Mouse (Mus musculus) mesoderm, embryonic 11.5 days (tissue): ENCODE data around the gene Tmbim1.
"Not testable (repeated sequence)": the region's sequence is repeated elsewhere in the genome, so short reads cannot be mapped to it uniquely, and the experiment has no call there.

Source experiments
- DNase-seq: peaks from one replicate; pipeline ENCODE4 v3.0.0-alpha.2; 2012; ENCODE audit warnings: low read depth, low spot score

Gene Tmbim1

DNA sequence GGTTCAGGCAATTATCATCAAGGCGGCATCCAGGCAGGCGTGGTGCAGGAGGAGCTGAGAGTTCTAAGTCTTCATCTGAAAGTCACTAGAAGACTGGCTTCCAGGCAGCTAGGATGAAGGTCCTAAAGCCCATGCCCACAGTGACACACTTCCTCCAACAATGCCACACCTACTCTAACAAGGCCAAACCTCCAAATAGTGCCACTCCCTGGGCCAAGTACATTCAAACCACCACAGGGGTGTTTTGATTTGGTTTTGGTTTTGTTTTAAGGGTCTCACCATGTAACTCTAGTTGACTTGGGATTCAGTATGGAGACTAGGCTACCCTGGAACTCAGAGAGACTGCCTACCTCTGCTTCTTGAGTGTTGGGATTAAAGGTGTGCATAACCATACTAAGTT, at the start of gene Tmbim1:
Gene Tmbim1, minus strand, starts transcription at position 101 of the 400 bp plus-strand sequence.
- no peak for DNase-seq

DNA sequence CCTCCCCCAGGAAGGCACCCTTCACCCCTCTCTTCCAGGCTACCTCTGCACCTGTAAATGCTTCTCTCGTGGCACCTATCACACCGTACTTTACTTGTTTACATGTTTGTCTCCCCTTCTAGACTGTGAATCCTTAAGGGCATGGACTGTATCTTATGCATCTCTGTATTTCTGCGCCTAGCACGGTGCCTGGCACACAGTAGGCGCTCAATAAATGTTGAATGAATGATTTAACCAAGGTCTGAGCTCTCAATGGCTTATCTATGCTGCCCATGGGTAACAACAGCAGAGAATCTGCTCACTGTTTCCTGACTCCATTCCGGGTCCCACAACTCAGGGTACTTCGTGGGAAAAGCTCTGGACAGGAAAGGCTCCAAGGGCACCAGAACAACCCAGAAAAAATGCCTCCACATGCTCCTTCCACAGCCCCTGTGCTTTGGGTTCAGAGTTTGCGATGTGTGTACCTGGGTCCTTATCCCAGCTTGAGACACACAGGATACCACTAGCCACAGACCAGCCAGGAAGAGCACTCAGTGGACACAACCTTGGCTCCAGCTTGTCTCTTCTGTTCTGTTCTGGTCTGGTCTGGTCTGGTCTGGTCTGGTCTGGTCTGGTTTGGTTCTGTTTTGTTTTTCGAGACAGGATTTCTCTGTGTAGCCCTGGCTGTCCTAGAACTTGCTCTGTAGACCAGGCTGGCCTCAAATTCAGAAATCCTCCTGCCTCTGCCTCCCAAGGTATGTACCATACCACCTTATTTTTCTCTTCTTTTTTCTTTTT, 48.2 kb upstream of the Tmbim1 start:
- no peak for DNase-seq

DNA sequence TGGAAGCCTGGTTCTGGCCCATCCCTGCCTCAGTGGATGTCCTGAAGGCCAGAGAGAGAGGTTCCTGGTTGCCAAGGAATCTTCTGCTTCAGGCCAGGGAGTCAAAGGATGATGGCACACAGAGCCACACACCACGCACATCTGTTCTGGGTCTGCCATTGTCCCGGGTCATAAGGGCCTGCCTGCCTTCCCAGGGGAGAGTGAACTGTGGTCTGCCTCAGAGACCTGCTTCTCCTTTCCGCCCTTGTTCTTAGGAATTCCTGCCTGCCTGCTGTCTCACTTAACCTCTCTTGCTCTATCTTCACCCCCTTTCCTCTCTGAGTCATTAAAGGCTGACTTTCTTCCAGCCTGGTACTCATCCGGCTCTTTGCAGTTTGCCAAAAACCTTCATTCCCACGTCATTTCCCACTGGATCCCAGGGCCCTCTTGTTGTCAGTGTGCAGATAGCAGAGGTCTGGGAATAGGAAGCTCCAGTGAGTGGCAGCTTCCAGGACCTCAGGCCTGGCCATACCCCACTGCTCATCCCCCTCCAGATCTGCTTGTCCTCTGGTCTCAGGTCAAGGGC, 47.2 kb upstream of the Tmbim1 start:
- no peak for DNase-seq

DNA sequence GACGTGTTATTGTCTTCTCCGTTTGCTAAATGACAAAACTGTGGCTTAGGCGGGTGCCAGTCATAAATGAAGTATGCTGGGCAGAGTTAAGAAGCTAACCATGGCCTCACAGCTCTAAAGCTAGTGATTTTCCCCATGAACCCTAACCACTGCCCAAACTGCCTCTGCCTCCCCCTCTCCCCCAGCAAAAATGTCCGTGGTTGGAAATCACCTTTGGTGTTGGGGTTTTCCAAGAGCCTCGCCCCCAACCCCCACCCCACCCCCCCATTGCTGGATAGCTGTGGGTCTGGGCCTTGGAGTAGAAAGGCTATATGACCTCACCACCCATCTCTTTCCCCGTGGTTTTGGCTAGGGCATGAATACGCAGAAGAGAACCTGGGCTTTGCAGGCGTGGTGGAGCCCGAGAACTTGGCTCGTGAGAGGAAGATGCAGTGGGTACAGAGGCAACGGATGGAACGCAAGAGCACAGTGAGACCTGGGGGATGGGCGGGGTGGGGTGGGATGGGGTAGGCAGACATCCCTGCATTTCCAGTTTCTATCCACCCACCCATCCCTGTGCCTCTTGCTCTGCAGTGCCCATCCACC, 45.9 kb upstream of the Tmbim1 start:
- no peak for DNase-seq

DNA sequence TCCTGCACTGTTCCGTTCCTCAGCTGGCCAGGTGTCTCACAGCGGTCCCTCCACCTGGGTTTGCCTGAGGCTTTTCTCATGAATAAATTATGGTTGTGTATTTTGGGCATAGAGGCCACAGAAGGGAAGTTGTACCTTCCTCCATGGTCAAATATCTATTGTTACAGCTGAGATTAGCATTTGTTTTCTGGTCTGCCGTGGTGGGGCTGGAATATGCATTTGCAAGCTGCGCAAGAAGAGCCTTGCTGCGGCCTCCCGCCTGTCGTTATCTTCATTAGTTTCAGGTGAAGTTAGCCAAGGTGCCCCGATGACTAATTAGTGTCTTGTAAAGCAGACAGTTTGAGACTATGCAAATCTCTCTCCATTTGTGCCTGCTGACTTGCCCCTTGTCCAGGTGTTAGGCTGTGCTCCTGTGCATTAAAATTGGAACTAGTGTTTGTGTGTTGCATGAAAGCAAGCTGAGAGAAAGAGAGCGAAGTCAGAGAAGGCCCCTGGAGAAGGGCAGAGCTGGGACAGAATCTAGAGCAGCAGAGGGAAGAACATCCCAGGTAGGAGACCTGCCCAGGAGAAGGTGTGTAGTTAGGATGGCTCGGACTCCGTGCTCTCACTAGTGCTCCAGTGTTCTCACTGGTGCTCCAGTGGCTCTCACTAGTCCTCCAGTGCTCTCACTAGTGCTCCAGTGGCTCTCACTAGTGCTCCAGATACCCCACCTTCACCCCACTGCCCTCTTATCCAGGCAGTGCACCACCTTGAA, 38.9 kb upstream of the Tmbim1 start:
- no peak for DNase-seq

DNA sequence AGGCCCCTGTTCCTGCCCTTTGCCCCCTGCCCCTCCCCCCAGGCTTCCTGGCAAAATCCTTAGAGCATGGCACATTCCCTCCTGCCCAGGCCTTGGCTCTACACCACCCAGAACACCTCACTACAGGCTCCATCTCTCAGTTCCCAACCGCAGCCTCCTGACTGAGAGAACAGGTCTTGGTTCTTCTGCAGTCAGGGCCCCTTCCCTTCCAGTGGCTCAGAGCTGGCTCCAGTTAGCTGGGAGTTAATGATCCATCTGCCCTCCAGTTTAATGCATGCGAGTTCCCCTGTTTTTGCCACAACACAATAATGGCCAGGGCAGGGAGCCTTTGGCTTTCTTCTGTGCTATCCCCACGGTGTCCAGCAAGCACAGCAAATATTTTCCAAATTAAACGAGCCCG, 37.7 kb upstream of the Tmbim1 start:
- no peak for DNase-seq

DNA sequence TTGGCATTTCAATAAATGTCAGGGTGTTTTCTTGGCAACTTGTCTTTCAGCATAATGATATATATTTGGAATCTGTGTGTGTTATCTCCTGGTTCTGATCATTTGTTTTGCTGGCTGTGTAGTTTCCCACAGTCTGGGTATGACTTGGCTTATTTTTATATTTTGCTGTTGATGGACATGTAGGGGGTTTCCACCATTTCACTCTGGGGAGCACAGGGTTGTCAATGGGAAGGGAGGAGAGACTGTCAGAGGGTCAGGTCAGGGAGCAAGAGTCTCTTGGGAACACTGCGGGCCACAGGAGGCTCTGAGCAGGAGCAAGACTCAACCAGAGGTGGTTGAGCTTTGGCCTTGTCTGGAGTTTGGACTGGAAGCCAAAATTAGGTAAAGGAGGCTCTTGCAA, 36.9 kb upstream of the Tmbim1 start:
- no peak for DNase-seq

DNA sequence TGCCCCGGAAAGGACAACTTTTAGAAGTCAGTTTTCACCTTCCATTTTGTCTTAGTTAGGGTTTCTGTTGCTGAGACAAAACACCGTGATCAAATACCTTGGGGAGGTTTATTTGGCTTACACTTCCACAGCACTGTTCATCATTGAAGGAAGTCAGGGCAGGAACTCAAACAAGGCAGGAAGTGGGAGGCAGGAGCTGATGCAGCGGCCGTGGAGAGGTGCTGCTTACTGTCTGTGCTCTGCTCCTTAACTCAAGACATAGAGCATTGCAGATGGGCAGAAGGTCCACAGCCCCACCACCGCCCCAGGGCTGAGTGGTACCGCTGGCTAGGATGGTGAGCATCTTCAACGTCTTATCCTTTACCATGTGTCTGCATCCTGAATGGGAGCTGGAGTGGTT, 36.5 kb upstream of the Tmbim1 start:
- no peak for DNase-seq

DNA sequence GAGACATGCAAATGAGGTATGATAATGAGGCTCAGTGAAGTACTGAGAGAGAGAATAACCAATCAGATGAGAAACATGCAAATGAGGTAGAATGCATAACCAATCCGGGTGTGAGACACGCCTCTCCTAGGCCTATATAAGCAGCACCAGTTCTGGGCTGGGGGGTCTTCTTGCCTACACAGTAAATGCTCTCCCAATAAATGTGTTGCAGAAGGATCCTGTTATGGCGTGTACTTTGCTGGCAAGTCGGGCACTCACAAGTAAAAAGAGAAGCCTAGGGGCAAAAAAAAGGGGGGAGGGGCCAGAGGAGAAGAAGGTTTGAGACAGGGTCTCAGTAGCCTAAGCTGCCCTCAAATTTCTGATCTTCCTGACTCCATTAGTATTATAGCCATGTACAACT, 35.6 kb upstream of the Tmbim1 start:
- DNase-seq: not testable (repeated sequence)

DNA sequence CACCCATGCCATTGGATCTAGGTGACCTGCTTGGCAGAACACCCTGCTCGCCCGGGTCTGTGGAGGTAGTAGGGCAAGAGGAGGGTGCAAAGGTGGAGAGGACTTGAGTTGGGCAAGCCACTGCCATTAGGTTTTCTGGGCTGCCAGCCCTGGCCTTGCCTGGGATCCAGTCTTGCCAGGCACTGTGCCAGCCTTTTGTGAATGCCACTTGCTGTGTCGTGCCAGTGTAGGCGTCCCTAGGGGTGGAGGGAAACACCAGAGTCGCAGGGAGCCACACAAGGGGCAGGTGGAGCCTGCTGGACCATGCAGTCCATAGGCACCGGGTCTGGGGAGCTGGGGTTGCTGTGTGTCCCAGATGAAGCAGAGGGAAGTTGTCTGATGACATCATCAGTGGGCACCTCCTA, 34.9 kb upstream of the Tmbim1 start:
- DNase-seq: no peak

DNA sequence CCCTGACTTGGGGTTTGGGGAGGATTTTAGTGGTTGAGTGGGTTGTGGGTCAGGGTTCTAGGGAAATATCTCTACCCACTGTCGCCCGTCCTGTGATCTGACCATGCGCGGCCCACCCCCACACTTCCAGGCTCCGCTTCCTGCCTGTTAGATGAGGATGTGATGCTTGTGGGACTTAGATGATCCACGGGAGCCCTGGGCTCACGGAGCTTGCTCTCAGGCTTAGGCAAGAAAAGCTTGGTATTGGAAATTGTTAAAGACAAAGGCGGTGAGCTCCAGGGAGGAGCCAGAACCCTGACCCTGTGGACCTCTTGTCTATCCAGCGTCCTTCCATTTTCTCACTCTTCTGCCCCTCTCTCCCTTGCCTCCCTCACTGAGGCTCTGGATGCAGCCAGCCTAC, 34.5 kb upstream of the Tmbim1 start:
- DNase-seq: no peak

DNA sequence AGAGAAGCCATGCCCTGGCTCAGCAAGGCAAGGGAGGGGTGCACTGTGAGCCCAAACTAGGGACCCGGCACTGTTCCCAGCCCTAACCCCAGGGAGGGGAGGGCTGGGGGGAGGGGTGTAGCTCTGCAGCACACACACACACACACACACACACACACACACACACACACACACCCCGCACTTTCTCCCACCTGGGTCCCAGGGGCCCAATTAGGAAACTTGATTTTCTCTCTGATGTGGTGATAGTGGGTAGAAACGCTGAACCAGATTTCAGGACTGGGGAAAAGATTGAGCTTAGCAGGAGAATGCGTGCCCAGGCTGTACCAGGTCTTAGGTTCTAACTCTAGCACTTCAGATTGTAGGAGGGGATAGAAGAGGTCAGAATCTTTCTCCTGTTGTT, 33.2 kb upstream of the Tmbim1 start:
- no peak for DNase-seq

DNA sequence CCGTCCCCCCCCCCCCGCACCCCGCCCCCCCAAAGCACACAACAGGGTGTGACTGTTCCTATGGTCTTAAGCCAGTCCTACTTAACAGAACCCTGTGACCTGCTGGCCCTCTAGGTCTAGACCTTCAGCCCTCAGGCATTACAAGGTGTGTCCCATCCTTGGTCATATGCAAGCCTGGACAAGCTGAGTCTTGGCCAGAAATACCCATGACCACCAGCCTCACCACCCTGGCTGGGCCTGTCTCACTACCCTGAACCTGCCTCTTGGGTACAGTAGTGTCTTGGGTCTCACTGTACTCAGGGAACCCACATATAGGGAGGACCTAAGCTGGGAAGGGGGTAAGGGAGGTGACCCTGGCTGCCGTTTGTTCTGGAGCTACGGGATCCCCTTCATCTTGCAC, 32.6 kb upstream of the Tmbim1 start:
- no peak for DNase-seq

DNA sequence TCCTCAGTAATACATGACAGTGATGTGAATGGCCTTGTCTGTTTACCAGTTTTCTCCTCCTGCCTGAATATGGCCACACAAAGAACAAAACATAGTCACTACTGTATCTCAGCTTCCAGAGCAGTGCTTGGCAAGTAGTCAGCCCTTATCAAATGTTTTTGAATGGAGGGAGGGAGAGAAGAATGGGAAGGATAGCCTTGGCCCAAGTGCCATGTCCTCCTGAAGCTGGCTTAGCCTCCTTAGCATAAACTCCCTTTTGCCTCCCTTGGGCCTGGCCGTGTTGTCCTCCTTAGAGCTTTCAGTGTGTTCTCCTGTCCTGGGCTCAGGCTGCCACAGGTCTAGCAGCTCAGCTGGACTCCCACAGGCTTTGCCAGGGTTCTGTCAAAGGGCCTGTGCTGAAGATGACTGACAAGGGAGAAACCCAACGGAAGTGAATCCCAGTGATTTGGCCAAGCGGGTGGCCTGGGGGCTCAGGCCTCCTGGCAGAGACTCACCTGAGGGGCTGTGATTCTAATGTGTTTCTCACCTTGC, 31.9 kb upstream of the Tmbim1 start:
- DNase-seq: no peak

DNA sequence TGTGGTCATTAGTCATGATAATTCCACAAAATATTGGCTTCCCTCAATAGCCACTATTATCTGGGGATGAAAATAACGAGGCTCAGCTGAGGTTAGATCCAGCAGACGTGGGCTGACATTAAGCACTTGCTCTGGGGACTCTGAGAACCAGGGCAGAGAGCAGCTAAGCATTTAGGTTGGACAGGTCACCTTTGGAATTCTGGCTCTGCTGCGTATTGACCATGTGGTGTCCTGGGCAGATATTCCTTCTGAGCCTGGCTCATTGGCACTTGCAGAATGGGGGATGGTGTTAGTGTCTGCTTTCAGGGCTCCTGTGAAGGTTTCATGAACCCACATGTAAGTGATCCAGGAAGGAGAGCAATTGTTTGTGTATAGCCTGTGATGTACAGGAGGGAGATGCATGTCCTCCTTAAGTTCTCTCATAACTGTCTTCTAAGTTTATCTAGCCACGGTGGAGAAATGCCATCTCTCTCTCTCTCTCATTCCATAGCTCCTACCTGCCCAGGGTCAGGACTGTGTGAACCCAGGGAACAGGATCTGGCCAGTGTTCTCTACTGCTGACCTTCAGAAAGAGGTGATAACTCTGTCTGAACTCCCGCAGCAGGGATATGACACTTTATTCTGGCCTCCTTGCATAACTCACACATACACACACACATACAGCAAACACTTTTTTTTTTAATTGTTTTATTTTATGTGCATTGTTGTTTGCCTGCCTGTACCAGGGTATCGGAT, 30.2 kb upstream of the Tmbim1 start:
- DNase-seq: no peak

DNA sequence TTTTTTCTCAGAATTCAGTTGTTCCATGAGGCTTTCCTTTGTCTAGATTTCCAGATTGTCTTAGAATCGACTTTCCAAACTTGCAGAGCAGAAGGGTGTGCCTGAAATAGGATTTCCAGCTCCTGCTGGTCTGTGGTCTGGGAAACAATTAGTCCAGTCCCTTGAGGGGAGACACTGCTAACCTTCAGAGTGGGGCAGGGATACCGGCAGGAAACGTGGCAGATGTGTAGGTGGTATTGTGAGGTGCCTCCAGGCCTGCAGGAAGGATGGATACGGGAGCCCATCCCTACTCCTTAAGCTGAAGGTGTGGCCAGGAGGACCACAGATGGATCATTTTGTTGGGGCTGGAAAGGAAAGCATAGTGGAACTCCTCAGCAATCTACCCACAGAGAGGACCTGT, 29.6 kb upstream of the Tmbim1 start:
- no peak for DNase-seq

DNA sequence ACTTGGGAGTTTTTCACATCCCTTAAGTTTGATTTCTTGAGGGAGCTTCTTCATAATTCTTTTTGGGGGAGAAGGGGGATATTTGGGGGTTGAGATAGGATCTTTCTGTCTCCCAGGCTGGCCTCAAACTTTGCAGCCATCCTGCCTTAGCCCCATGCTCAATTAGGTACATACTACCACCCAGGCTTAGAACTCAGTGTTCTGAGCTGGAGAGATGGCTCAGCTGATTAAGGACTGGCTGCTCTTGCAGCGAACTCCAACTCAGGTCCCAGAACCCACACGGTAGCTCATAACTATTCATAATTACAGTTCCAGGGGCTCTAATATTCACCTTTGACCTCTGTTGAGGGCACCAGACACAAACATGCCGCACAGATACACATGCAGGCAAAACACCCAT, 29.2 kb upstream of the Tmbim1 start:
- no peak for DNase-seq

DNA sequence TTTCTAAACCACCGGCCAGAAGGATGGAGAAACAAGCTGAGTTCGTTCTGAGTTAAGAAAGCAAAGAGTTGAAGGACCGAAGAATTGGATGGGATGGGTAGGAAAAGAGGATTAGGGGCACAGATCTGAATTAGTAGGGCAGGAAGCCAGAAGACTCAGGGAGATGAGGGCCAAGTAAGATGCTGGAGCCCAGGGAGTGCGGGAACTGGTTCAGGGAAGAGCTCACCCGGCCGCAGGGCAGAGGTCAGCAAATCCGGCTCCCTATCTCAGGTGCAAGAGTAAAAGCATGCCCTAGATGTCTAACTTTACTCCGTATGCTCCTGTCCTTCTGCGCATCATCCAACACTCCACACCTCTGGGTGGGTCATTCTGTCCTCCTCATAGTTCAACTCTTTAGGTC, 27.5 kb upstream of the Tmbim1 start:
- DNase-seq: no peak

DNA sequence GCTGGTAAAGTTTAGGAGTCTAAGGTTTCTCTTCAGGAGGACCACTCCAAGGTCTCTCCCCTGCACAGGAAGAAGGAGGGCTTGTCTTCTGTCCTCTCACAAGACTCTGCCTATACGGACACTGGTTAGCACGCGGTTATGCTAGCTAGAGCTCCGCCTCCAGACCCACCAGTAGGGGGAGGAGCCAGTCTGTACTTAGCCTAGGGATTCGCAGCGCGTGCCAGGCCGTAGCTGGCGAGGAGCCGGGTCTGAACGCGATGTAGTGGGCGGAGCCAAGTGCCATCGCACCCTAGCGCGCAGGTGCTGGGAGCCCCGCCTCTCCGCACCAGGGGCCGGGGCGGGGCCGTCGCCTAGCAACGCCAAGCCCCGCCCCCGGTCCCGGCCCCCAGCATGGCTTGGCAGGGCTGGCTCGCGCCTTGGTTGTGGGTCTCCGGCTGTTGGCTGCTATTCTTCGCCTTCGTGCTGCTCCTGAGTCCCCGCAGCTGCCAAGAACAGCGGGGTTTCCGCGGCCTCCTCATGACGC, 26.9 kb upstream of the Tmbim1 start:
- peak; percentile 98 for DNase-seq

DNA sequence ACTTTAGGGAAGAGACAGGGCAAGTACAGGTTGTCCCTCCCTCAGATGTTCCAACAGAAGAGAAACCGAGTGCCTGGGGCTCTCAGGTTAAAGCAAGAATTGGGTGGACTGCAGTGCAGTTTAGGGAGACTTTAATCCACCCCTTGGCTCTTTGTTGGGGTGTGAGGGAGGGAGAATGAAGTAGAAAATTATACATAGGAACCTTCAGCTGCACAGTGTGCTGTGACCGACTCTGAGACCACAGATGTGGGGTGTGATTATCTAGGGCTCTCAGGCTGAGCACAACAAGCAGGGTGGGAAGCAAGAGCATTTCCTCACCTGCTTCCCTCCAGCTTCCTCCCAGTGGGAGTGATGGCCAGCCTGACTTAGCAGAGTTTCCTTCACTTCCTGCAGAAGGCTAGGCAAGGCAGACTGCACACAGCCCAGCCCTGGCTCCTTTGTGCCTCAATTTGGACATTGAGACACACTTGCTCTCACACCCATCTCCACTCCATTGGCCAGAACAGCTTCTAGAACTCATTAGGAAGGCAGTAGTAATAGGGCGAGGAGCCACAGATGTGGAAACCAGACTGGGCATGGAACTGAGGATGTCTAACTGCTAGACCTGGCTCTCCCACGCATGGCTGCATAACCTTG, 25.7 kb upstream of the Tmbim1 start:
- no peak for DNase-seq

DNA sequence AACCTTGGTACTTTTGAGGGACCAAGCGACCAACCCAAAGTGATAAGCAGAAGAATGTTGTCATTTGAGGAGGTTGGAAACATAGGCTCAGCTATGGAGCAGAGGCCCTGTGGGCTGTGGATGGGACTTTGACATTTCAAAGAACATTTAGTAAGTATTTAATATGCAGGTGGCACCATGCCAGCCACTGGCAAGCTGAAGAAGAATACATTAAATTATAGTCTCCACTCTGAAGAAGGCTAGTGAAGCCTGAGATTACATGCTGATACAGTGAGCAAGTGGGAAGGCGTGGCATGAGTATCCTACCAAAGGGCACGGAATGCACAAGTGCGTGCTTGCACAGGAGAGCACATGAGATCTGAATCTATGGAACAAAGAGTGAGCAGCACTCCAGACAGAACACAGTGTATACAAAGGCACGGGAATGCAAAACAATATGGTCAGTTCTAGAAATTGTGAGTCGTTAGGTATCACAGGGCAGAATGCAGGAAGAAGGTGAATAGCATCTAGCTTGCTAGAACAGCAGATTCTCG, 24.5 kb upstream of the Tmbim1 start:
- no peak for DNase-seq
